Mouse (Mus musculus) embryo, embryonic 11 days (tissue): ENCODE measurements at regions not wholly inside any gene's neighbourhood (a gene's known extent, or its start where the extent isn't known, plus 50 kb on each side); places are given as distances from the start of the nearest gene placed in this dataset.

Experiments used
- DNase-seq: peaks from one replicate; pipeline ENCODE4 v3.0.0-alpha.2; 2015

GRCm38 (mm10) chr3:23032064-23032463, 955.6 kb downstream of the Tbl1xr1 start:
- no peak for DNase-seq

GRCm38 (mm10) chr3:23063180-23063965, 986.9 kb downstream of the Tbl1xr1 start:
- DNase-seq: peak; percentile 2

- DNase-seq: no peak
These were observed 995.0 kb downstream of the Tbl1xr1 start for GRCm38 (mm10) chr3:23071486-23071885.
